Mouse (Mus musculus): ENCODE measurements around the gene Ccdc124.

DNA sequence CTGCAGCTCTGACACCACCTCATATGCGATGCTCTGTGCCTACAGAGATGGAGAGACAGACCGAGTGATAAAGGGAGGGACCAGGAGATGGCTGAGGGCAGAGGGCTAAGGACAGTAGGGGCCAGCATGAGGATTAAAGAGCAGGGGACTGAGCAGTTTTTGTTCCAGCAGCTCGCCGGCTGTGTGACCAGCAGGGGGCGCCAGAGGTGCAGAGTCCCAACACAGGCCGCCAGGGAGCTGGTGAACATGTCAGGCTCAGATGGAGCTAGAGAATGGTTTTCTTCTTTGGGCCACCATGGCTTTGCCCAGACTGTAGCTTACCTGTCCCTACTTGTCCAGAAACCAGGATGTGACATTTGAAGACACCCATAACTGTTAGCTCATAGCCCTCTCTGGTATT lies 29.2 kb downstream of the Ccdc124 start:
- TF ChIP-seq ZC3H11A (IDR thresholded peaks at IDR 0.05; ENCODE audit: borderline replicate concordance, low read depth, low read length), result peak; percentile 74; the same call in 1 of the 2 replicates
- TF ChIP-seq ZNF384 (IDR thresholded peaks at IDR 0.05; ENCODE audit: low read depth, low read length), result no peak
- TF ChIP-seq HCFC1 (IDR thresholded peaks at IDR 0.05; ENCODE audit: borderline replicate concordance, insufficient read depth, low read length), result no peak
- TF ChIP-seq CHD2 (IDR thresholded peaks at IDR 0.05; ENCODE audit: low read depth, low read length), result no peak
- TF ChIP-seq MAFK (IDR thresholded peaks at IDR 0.05; ENCODE audit: insufficient read depth, low read depth, low read length), result no peak
